Mouse (Mus musculus) macrophage (primary cell): Measurements from ENCODE around the gene Asb1. TPM values are rescaled to one million over a fixed set of nuclear protein-coding genes. Genes with fewer than 3 reads are reported as not detected.

Experiments
- H3K27ac ChIP-seq: fragments of 350-480 bp; formaldehyde crosslinking; 2 replicates; pipeline ENCODE4 v1.9.0; 2021
- H3K36me3 ChIP-seq: fragments of 350-480 bp; formaldehyde crosslinking; 2 replicates; pipeline ENCODE4 v1.9.0; 2021; ENCODE audit errors: inconsistent target
- H3K4me3 ChIP-seq: fragments of 350-480 bp; formaldehyde crosslinking; 2 replicates; pipeline ENCODE4 v1.9.0; 2021; ENCODE audit errors: inconsistent target
- H3K79me2 ChIP-seq: fragments of 350-480 bp; formaldehyde crosslinking; 2 replicates; pipeline ENCODE4 v1.9.0; 2021; ENCODE audit errors: inconsistent target
- WGBS: methylation state at CpG from one replicate; pipeline ENCODE4 v1.1.7; 2026; ENCODE audit warnings: inconsistent platforms; ENCODE audit not compliant: missing documents; 5-methylcytosine and 5-hydroxymethylcytosine counted together
- polyA plus RNA-seq: library from polyadenylated mRNA; stranded (reverse); fragments of 250-400 nt; gene quantifications from 3 replicates; pipeline ENCODE4 v1.2.4, GENCODE M21; 2018; ENCODE audit warnings: inconsistent platforms
- total RNA-seq, 78 experiments: library from RNA; depleted of rRNA; stranded (reverse); fragments of 250-400 nt; gene quantifications; 1 replicate in 9 of 78; 2 replicates in 24 of 78; 3 replicates in 43 of 78; 4 replicates in 2 of 78; pipeline ENCODE4 v1.2.4; 2018; ENCODE audit warnings: inconsistent platforms in 56 of 78

The Asb1 gene
- total RNA-seq (2018; cell fraction: chromatin; rRNA removed): 10 to 100 TPM in 13 of 26 experiments, 1 to 10 TPM in 13; 1.1 to 19.8 (median 9.3) TPM
- total RNA-seq (2018; cell fraction: cytosol; rRNA removed): 1 to 10 TPM in 25 of 26 experiments, under 1 TPM in 1; 0.86 to 7.0 (median 5.1) TPM
- 10 to 100 TPM in 3 of 26 experiments, 1 to 10 TPM in 23; 2.2 to 14.3 (median 6.8) TPM for total RNA-seq (2018; cell fraction: nucleus; rRNA removed)
- polyA plus RNA-seq: 2.5 to 4.2 TPM (median 2.9 TPM) in 3 replicates

- H3K79me2 ChIP-seq: peaks cover 18% of the 10 kb centered on the region; the same call in 1 of the 2 replicates
- H3K27ac ChIP-seq: peak within 1 kb of the TSS; percentile 10; the same call in 1 of the 2 replicates
- H3K36me3 ChIP-seq: peaks cover 5% of the 10 kb centered on the region
- WGBS: 1% methylated on average over 41 of the region's 41 CpGs
- peak within 1 kb of the TSS; percentile 66 for H3K4me3 ChIP-seq
Observed at GRCm38 (mm10) chr1:91540271-91540826, at the start of gene Asb1. Gene Asb1, plus strand, starts transcription at chr1:91540544.

- Histone ChIP-seq H3K27ac (no peak overlapping the region), H3K4me3 (no peak overlapping the region), H3K79me2 (no peaks in the 10 kb centered on the region), H3K36me3 (no peaks in the 10 kb centered on the region)
- WGBS: 14% methylated on average over 2 of the region's 2 CpGs
Observed at GRCm38 (mm10) chr1:91492740-91493139, 47.6 kb upstream of the Asb1 start.

DNA sequence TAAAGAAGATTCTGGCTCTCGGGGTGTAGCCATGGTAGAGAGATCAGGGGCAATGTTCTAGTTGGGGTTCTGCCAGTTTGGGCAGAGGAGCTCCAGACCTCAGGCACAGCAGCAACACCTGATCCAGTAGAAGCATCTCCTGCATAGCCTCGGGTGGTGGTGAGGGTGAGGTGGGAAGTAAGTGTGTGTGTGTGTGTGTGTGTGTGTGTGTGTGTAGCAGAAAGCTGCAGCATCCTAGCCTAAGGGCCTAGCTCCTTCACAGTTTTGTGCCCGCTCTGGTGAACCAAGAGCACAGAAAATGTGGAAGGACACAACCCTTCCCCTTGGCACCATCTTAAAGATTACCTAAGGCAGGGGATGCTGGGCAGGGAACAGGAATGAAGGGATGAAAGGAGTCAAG, 46.4 kb upstream of the Asb1 start:
- Histone ChIP-seq H3K79me2 (no peaks in the 10 kb centered on the region), H3K27ac (no peak overlapping the region), H3K4me3 (no peak overlapping the region), H3K36me3 (no peaks in the 10 kb centered on the region)
- WGBS: 46% methylated on average over 3 of the region's 3 CpGs

- under 1% methylated on average over 74 of the region's 79 CpGs for whole genome bisulfite sequencing
- Histone ChIP-seq H3K27ac (no peak within 1 kb of the TSS), H3K79me2 (no peaks in the 10 kb centered on the region), H3K4me3 (peak within 1 kb of the TSS; percentile 75), H3K36me3 (no peaks in the 10 kb centered on the region)
Observed at GRCm38 (mm10) chr1:91494457-91495140, 45.7 kb upstream of the Asb1 start, which contains the start of gene Traf3ip1. Gene Traf3ip1, plus strand, starts transcription at chr1:91494647.

GRCm38 (mm10) chr1:91495321-91495720, 45.0 kb upstream of the Asb1 start:
- 75% methylated on average over 5 of the region's 5 CpGs for WGBS
- Histone ChIP-seq H3K36me3 (no peaks in the 10 kb centered on the region), H3K79me2 (no peaks in the 10 kb centered on the region), H3K27ac (no peak overlapping the region), H3K4me3 (peak overlapping the region; percentile 75)

GRCm38 (mm10) chr1:91498579-91498978, 41.8 kb upstream of the Asb1 start:
- 90% methylated on average over 6 of the region's 6 CpGs for WGBS
- Histone ChIP-seq H3K36me3 (peaks cover 3% of the 10 kb centered on the region; the same call in 1 of the 2 replicates), H3K4me3 (no peak overlapping the region), H3K79me2 (no peaks in the 10 kb centered on the region), H3K27ac (no peak overlapping the region)

- WGBS: 73% methylated on average over 3 of the region's 3 CpGs
Observed at GRCm38 (mm10) chr1:91504615-91505014, 35.7 kb upstream of the Asb1 start.

DNA sequence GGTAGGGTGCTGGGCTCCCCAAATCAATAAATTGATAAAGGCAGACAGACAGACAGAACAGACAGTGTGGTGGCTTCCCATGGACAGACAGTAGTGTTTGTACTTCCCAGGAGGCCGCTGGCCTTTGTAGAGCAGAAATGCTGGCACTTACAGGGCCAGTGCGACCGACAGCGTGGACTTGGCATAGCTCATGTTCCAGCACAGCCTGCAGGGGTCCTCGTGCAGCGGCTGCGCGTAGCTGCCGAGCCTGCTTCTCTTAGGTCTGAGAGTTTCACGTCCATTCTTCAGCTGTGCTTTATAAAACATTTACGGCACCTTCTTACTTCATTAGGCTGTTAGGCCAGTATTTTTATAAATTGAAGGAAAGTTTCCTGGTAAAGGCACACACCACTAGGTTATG, 25.4 kb upstream of the Asb1 start:
- H3K36me3 ChIP-seq: no peaks in the 10 kb centered on the region
- no peaks in the 10 kb centered on the region for H3K79me2 ChIP-seq
- no peak overlapping the region for H3K4me3 ChIP-seq
- WGBS: 91% methylated on average over 11 of the region's 11 CpGs
- no peak overlapping the region for H3K27ac ChIP-seq

More at GRCm38 (mm10) chr1:91504615-91505014, 35.7 kb upstream of the Asb1 start:
- Histone ChIP-seq H3K36me3 (peaks cover 3% of the 10 kb centered on the region; the same call in 1 of the 2 replicates), H3K4me3 (no peak overlapping the region), H3K79me2 (no peaks in the 10 kb centered on the region), H3K27ac (no peak overlapping the region)

DNA sequence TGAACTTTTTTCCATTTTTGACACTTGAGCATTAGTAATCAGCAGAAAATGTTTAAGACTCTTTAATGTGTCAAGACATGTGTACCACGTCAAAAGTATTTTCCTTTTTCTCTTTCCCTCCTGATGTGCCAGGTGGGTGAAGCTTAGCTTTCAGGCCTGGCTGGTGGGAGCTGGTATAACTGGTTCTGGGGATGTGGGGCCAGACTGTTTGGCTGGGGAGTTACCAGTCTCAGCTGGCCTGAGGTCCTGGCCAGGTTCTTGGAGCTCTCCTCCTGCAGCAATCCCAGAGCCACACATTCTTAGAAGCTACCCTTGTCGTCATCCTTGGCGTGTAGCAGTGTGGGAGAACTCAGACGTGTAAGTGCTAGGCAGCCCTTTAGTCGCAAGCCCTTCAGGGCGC, 24.7 kb upstream of the Asb1 start:
- no peak overlapping the region for H3K27ac ChIP-seq
- no peaks in the 10 kb centered on the region for H3K36me3 ChIP-seq
- no peak overlapping the region for H3K4me3 ChIP-seq
- 97% methylated on average over 6 of the region's 6 CpGs for WGBS
- H3K79me2 ChIP-seq: no peaks in the 10 kb centered on the region

GRCm38 (mm10) chr1:91523759-91524158, 16.6 kb upstream of the Asb1 start:
- no peak overlapping the region for H3K27ac ChIP-seq
- H3K79me2 ChIP-seq: no peaks in the 10 kb centered on the region
- 26% methylated on average over 10 of the region's 10 CpGs for WGBS
- no peaks in the 10 kb centered on the region for H3K36me3 ChIP-seq
- no peak overlapping the region for H3K4me3 ChIP-seq

DNA sequence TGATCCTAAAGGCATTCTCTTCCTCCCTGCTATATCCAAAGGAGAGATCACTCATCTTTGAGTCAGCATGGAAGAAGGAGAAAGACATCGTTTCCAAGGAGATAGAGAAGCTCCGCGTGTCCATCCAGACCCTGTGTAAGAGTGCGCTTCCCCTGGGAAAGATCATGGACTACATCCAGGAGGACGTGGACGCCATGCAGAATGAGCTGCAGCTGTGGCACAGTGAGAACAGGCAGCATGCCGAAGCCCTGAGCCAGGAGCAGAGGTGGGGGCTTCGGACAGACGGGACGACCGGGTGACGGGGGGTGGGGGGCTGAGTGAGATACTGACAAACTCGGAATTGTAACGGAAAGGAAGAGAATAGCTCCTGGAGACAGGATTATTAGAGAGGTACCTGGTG, 14.5 kb upstream of the Asb1 start:
- H3K36me3 ChIP-seq: no peaks in the 10 kb centered on the region
- H3K27ac ChIP-seq: no peak overlapping the region
- WGBS: 96% methylated on average over 14 of the region's 14 CpGs
- H3K79me2 ChIP-seq: no peaks in the 10 kb centered on the region
- no peak overlapping the region for H3K4me3 ChIP-seq

DNA sequence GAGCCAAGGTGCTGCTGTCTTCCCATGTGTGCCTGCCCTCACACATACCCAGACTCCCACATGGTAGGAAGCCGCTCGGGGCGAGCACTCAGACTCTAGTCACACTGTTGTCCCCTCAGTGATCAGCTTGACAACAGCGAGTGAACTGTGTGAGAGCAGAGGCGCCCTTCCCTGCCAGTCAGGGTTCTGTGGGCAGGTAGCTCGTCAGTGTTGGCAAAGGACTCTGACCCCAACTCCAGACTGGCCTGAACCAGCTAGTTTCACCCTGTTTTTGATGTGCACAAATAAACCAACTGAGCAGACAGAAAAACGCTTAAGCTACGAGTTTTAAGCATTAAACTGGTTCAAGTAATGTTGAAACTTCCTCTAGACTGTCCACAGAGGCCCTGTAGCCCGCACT, 10.2 kb upstream of the Asb1 start:
- Histone ChIP-seq H3K79me2 (no peaks in the 10 kb centered on the region), H3K27ac (no peak overlapping the region), H3K36me3 (no peaks in the 10 kb centered on the region), H3K4me3 (no peak overlapping the region)
- WGBS: 96% methylated on average over 9 of the region's 9 CpGs

DNA sequence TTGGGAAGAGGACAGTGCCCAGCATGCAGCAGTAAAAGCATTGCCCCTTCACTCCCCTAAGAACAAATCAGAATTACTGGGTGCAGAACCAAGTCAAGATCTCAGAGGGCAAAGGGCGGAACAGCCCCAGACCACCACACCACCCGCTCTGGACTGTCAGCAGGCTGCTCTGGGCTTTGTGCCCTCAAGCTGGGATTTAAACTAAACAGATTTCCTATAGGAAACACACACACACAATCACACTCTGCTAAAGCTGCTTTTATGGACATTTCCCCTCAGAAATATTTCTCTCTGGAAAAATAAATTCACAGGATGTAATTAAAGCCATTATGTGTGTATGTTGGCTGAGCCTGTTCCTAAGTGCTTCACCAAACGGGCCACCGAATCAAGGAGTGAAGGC, 8.1 kb upstream of the Asb1 start:
- no peak overlapping the region for H3K27ac ChIP-seq
- no peaks in the 10 kb centered on the region for H3K79me2 ChIP-seq
- no peak overlapping the region for H3K4me3 ChIP-seq
- 97% methylated on average over 4 of the region's 4 CpGs for WGBS
- H3K36me3 ChIP-seq: no peaks in the 10 kb centered on the region

DNA sequence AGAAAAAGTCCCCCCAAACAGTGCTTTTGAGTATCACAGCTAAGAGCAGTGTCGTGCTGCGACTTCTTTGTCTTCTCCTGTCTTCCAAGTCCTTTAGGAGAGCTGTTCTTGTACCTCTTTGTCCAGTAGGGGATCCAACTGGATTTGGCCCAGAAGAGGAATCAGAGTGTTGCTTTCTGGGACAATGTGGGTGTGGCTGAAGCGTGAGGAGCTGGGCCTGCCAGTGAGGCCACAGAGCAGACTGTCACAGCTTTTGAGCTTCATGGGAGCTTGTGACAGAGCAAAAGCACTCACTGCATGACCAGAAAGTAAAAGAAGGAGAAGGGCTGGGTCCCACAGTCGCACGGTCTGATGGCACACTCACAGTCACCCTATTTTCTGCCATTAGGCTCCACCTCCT, 7.5 kb upstream of the Asb1 start:
- Histone ChIP-seq H3K36me3 (no peaks in the 10 kb centered on the region), H3K27ac (no peak overlapping the region), H3K4me3 (no peak overlapping the region), H3K79me2 (no peaks in the 10 kb centered on the region)
- 95% methylated on average over 5 of the region's 5 CpGs for WGBS

DNA sequence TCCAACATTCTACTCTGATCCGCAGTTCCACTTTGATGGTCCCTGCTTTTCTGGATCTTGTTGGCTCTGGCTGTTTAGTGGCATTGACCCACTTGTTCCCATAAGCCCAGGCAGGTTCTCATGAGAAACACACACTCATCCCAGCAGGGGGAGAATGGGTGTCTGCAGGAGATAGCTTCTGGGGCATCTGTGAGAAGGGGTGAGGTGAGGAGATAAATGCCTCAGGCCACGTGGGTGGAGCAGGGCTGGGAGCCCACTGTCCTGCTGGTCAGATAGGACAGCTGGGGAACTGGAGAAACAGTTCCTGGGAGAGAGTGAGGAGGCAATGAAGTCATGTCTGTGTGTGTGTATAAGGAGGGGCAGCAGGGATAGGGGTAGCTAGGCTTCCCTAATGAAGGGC, 6.9 kb upstream of the Asb1 start:
- H3K27ac ChIP-seq: no peak overlapping the region

More for the DNA sequence above, 6.9 kb upstream of the Asb1 start:
- 70% methylated on average over 2 of the region's 2 CpGs for WGBS
- no peaks in the 10 kb centered on the region for H3K36me3 ChIP-seq
- H3K4me3 ChIP-seq: no peak overlapping the region
- no peaks in the 10 kb centered on the region for H3K79me2 ChIP-seq
